Mouse (Mus musculus) hindbrain, embryonic 16.5 days (tissue): ENCODE results near the gene Ajm1. TPM values are rescaled to one million over a fixed set of nuclear protein-coding genes. Genes with fewer than 3 reads are reported as not detected.

Experiments
- ATAC-seq: fragments of 200-750 bp; cut with Nextera tagmentation; 2 replicates; pipeline ENCODE4 v1.8.0; 2017; ENCODE audit warnings: moderate TSS enrichment, moderate library complexity
- H3K27ac ChIP-seq: fragments of 300-500 bp; sonication (generic); 2 replicates; pipeline ENCODE4 v1.5.1; 2014; ENCODE audit warnings: low read depth, mild to moderate bottlenecking, control low read depth, low read length, moderate library complexity
- H3K27me3 ChIP-seq: fragments of 300-500 bp; sonication (generic); replicated peaks from 2 replicates; pipeline ENCODE4 v1.6.1; 2014; ENCODE audit warnings: low read length; ENCODE audit not compliant: control insufficient read depth, insufficient read depth
- H3K36me3 ChIP-seq: fragments of 300-500 bp; sonication (generic); 2 replicates; pipeline ENCODE4 v1.6.1; 2014; ENCODE audit warnings: mild to moderate bottlenecking, low read length, moderate library complexity, mixed read lengths; ENCODE audit not compliant: control insufficient read depth, insufficient read depth
- H3K4me1 ChIP-seq: fragments of 300-500 bp; sonication (generic); 2 replicates; pipeline ENCODE4 v1.6.1; 2014; ENCODE audit warnings: low read depth, low read length; ENCODE audit not compliant: control insufficient read depth, insufficient read depth
- H3K4me2 ChIP-seq: fragments of 300-500 bp; sonication (generic); 2 replicates; pipeline ENCODE4 v1.6.1; 2014; ENCODE audit warnings: mild to moderate bottlenecking, low read length, control low read depth, moderate library complexity
- H3K4me3 ChIP-seq: fragments of 300-500 bp; sonication (generic); 2 replicates; pipeline ENCODE4 v1.5.1; 2014; ENCODE audit warnings: mild to moderate bottlenecking, low read length, control low read depth, moderate library complexity
- H3K9ac ChIP-seq: fragments of 300-500 bp; sonication (generic); 2 replicates; pipeline ENCODE4 v1.6.1; 2014; ENCODE audit warnings: low read depth, mild to moderate bottlenecking, control low read depth, low read length, moderate library complexity
- H3K9me3 ChIP-seq: fragments of 300-500 bp; sonication (generic); 2 replicates; pipeline ENCODE4 v1.6.1; 2014; ENCODE audit warnings: mild to moderate bottlenecking, low read length, moderate library complexity; ENCODE audit not compliant: control insufficient read depth
- WGBS: fragments of 180-500 bp; shearing (Covaris S2); extraction: QIAGEN DNeasy Blood & Tissue Kit; methylation state at CpG from one replicate; pipeline ENCODE4 v1.1.7; 2014; 5-methylcytosine and 5-hydroxymethylcytosine counted together
- polyA plus RNA-seq: library from polyadenylated mRNA; unstranded; fragments of >200 nt; fragmentation: Nextera tagmentation; extraction: Ambion mirVana; gene quantifications from 2 replicates; pipeline ENCODE4 v1.2.1, GENCODE M21; 2015

The Ajm1 gene
- polyA plus RNA-seq, 1 experiment from 2014 or later, result 15.1 TPM

DNA sequence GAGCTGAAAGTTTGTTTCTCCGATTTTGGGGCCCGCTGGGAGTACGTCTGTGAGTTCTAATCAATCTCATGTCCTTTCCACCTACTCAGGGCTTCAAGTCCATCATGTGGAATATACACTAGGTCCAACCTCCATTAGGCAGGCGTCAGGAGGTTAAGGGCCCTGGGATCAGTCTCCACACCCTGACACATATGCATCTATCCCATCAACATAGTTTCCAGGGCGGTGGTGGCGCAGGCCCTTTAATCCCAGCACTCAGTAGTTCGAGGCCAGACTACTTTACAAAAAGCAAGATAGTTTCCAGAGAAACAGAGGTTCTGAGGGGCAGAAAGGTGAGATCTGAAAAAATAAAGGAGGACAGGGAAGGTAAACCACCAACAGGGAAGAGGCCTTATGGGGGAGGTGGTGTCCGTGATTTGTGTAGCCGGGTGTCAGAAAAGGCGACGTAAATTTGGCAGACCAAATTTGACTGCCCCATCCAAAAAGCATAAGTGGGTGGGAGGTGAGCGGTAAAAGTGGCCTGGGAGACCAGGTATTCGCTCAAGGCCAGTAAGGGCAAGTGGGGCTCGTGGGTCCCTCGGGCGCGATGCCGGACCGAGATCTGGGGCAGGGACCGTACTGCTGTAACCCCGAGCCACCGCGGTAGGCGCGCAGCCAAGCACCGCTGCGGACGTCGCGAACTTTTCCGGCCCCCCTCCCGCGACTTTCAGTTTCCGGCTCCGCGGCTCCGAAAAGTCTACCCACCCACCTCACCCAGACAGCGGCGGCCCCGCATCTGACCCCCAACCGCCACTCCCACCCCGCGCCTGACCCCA, 35.4 kb downstream of the Ajm1 start:
- Histone ChIP-seq H3K27me3 (no peaks in the 10 kb centered on the region), H3K4me2 (peak overlapping the region; percentile 62), H3K9ac (peak overlapping the region; percentile 74), H3K4me1 (peaks cover 5% of the 10 kb centered on the region), H3K9me3 (no peaks in the 10 kb centered on the region), H3K36me3 (no peaks in the 10 kb centered on the region), H3K4me3 (peak overlapping the region; percentile 57), H3K27ac (peak overlapping the region; percentile 35; the same call in 1 of the 2 replicates)
- WGBS, result 14% methylated on average over 26 of the region's 43 CpGs
- peak; percentile 63 for ATAC-seq

DNA sequence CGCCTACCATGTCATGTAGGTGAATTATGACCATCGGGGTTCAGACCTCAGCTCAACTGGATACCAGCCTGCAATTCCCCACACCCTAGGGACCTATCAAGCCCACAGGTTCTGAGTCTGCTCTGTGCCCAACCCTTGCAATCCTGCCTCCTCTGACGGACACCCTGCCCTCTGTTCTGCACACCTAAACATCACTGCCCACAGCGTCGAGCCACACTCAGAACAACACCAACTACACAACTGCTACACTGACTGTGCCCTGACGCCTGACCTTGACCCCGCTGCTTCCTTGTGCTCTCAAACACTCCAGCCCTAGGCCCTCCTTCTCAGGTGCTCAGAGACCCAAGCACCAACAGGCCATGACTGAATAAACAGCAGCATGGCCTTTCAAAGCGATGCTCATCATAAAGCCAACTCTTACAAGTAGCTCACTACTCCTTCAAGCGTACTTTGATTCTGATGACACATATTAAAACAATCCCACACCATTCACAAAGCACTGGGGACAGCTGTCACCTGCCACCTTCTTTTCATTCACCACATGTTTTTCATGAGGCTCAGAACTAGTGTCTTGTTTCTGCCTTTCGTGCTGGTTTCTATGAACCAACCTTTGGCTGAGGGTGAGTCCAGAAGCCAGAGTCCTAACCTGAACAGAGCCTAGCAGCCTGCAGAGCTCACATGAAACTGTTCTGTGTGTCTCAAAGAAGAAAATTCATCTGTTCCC, 39.8 kb downstream of the Ajm1 start:
- ATAC-seq, result no peak

GRCm38 (mm10) chr2:25540541-25540948, 41.0 kb downstream of the Ajm1 start:
- no peaks in the 10 kb centered on the region for H3K4me1 ChIP-seq
- H3K9me3 ChIP-seq, result no peaks in the 10 kb centered on the region
- no peak overlapping the region for H3K4me3 ChIP-seq
- 98% methylated on average over 4 of the region's 4 CpGs for WGBS
- no peak overlapping the region for H3K9ac ChIP-seq
- H3K36me3 ChIP-seq, result no peaks in the 10 kb centered on the region
- no peaks in the 10 kb centered on the region for H3K27me3 ChIP-seq
- no peak overlapping the region for H3K4me2 ChIP-seq
- no peak overlapping the region for H3K27ac ChIP-seq
- ATAC-seq, result no peak

More for the DNA sequence above, 39.8 kb downstream of the Ajm1 start:
- no peaks in the 10 kb centered on the region for H3K36me3 ChIP-seq
- no peak overlapping the region for H3K4me3 ChIP-seq
- no peak overlapping the region for H3K4me2 ChIP-seq
- WGBS, result 89% methylated on average over 10 of the region's 10 CpGs
- no peaks in the 10 kb centered on the region for H3K27me3 ChIP-seq
- H3K9me3 ChIP-seq, result no peaks in the 10 kb centered on the region
- H3K4me1 ChIP-seq, result peaks cover 5% of the 10 kb centered on the region
- H3K9ac ChIP-seq, result no peak overlapping the region
- no peak overlapping the region for H3K27ac ChIP-seq

DNA sequence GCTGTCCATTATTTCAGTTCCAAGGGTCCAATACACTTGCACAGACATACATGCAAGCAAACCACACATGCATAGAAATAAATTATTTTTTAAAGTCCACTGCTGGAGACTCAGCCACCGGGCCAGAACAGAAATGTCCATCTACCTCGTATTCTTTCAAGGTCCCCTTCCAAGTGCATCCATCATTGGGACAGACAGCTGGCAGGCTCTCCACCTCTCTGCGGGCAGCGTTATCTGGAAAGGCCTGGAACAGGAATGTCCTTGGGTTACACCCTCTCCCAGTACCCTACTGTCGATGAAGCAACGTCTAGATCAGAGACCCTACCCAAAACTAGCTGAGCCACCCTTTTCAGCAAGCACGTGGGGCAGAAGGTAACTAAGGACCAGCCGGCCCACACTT, 45.0 kb downstream of the Ajm1 start:
- Histone ChIP-seq H3K4me2 (no peak overlapping the region), H3K9ac (no peak overlapping the region), H3K27ac (no peak overlapping the region), H3K9me3 (no peaks in the 10 kb centered on the region), H3K27me3 (no peaks in the 10 kb centered on the region), H3K4me3 (no peak overlapping the region), H3K36me3 (no peaks in the 10 kb centered on the region), H3K4me1 (no peaks in the 10 kb centered on the region)
- WGBS, result 92% methylated on average over 8 of the region's 8 CpGs
- ATAC-seq, result no peak

- H3K9me3 ChIP-seq, result no peaks in the 10 kb centered on the region
- peaks cover 2% of the 10 kb centered on the region; the same call in 1 of the 2 replicates for H3K36me3 ChIP-seq
- H3K9ac ChIP-seq, result no peak overlapping the region
- no peaks in the 10 kb centered on the region for H3K4me1 ChIP-seq
- no peak overlapping the region for H3K4me3 ChIP-seq
- no peak overlapping the region for H3K4me2 ChIP-seq
- ATAC-seq, result no peak
- WGBS, result 97% methylated on average over 2 of the region's 2 CpGs
- no peaks in the 10 kb centered on the region for H3K27me3 ChIP-seq
- H3K27ac ChIP-seq, result no peak overlapping the region
Observed at GRCm38 (mm10) chr2:25534866-25535182, 46.7 kb downstream of the Ajm1 start.

DNA sequence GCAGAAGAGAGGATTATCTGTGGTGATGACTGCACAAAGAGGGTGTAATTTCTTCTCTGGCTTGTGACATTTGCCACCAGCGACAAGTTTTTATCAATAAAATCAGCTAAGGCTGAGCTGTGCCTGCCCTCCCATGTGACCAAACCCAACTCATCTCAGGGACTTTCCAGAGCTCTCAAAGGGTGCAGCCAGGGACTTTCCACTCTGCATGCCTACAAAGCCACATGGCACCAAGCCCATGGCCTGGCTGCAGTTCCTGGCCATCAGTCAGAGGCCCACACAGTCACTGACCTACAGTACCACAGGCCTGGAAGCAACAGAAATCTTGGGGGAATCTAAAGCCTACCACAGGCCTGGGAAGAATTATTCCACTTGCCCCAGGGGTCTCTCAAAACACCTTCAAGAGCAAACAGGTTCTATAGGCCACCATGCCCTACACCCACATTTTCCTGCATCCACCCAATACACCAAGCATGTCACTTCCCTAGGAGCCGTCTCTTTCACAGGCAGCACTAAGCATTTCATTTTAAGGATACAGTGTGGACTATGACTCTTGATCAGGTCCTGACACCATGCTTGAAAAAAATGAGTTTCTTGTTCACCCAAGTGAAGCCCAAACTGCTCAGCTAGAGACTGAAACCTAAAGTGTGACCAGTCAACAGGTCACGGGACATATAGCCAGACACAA, 47.2 kb downstream of the Ajm1 start:
- WGBS, result 96% methylated on average over 3 of the region's 3 CpGs
- Histone ChIP-seq H3K9ac (no peak overlapping the region), H3K4me3 (no peak overlapping the region), H3K27me3 (no peaks in the 10 kb centered on the region), H3K9me3 (no peaks in the 10 kb centered on the region), H3K27ac (no peak overlapping the region), H3K4me2 (no peak overlapping the region), H3K4me1 (no peaks in the 10 kb centered on the region), H3K36me3 (peaks cover 4% of the 10 kb centered on the region; the same call in 1 of the 2 replicates)
- ATAC-seq, result peak; percentile 70; the same call in 1 of the 2 replicates

DNA sequence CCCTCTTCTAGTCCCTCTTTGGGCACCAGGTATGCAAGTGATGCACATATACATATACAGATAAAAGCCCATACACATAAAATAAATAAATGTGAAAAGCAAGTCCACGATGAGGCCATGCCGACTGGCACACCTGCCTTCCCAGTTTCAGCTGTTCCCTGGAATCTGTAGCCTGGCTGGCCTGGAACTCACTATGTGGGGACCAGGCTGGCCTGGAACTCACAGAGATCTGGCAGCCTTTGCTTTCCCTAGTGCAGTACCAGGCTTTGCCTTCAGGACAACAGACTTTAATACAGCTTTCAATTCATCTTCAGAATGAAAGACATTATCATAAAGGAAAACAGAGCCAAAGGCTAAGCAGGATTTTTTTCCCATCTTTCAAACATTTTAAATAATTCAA, 47.9 kb downstream of the Ajm1 start:
- Histone ChIP-seq H3K9me3 (no peaks in the 10 kb centered on the region), H3K36me3 (peaks cover 5% of the 10 kb centered on the region; the same call in 1 of the 2 replicates), H3K27ac (no peak overlapping the region), H3K4me1 (no peaks in the 10 kb centered on the region), H3K4me2 (no peak overlapping the region), H3K27me3 (no peaks in the 10 kb centered on the region), H3K9ac (no peak overlapping the region), H3K4me3 (no peak overlapping the region)
- ATAC-seq, result no peak
- WGBS, result 92% methylated on average over 2 of the region's 2 CpGs

DNA sequence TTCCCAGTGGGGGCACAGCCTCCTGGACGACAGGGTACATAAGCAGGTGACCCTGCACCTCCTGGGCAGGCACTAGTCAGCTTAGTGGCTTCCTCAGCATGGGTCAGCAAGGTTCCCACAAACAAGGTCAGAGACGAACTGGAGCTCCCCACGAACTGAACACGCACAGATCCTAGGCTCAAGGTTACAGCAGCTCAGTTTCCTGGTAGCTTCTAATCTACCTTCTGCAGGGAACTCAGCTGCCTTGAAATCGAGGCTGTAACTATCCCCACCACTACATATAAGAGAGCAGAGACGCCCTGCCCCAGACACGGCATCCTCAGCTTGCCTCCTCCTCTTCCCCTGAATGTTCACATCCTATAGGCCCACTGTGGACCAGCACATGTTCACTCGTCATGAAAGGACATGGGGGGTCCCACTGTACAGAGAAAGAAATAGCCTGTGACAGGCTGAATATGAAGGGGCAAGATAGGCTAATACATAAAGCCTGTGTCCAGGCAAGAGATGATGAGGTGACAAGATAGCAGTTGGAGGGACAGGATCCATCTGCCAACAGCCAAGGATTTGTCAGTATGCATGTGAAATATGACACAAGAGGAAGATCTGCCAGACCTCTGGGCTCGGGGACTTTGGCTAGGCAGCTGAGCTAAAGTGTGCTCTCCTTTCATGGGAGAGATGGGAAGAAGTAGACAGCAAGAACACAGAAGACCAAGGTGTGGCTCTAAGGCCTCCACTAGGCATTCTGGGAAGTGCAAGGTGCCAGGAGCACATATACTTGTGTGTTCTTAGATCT, 54.9 kb downstream of the Ajm1 start:
- Histone ChIP-seq H3K36me3 (peaks cover 26% of the 10 kb centered on the region), H3K9ac (no peak overlapping the region), H3K4me1 (no peaks in the 10 kb centered on the region), H3K4me2 (no peak overlapping the region), H3K4me3 (no peak overlapping the region), H3K27ac (no peak overlapping the region), H3K9me3 (no peaks in the 10 kb centered on the region), H3K27me3 (no peaks in the 10 kb centered on the region)
- 92% methylated on average over 9 of the region's 9 CpGs for WGBS
- no peak for ATAC-seq
